Comparison of ENCODE assay signal across 10 mouse cellular contexts in the genomic region with DNA sequence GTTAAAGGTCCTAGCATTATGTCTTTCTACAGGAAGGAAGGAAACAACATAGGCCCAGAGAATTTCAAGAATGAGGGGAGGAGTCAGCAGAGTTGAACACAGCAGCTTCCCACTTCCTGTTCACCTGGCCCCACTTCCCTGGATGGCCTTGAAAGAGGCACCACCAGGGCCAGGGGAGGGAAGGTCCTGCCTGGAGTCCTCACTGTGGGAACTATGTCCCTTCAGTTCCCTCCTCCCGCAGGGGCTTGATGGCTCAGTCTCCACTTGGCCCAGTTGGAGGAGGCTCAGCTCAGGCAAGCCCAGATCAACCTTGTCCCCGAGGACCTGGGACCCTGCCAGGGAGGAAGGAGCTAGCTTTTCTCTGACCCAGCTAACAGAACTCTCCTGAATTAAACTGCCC.
DNase-seq lines count a peak whose midpoint lies in the region; ATAC-seq and TF ChIP-seq lines count a peak whose summit lies in the region.
"Had no signal": no experiment of that assay in that cellular context is flagged by ENCODE, and none has a peak within 500 bp of the region (broad histone marks: within the 10 kb centered on the region; RNA-seq: fewer than 3 reads in every experiment).

No protein-coding gene starts in this region.

- H3K27ac ChIP-seq in intestine, embryonic 15.5 days = 0 out of 2 replicates have a peak overlapping the region, but pooled peaks have one; percentile 32
- H3K27ac ChIP-seq in intestine, postnatal 0 days (ENCODE audit: low read depth, low read length) = no peak overlapping the region; the same call in 1 of the 2 replicates
- H3K27ac ChIP-seq in liver, embryonic 12.5 days = no peak overlapping the region

- H3K9ac ChIP-seq in intestine, embryonic 15.5 days = no peak overlapping the region
- no peak overlapping the region for H3K9ac ChIP-seq in intestine, postnatal 0 days (ENCODE audit: low read depth, low read length)
- H3K9ac ChIP-seq in liver, embryonic 12.5 days = no peak overlapping the region; the same call in 1 of the 2 replicates

- WGBS in intestine, embryonic 15.5 days = 63% methylated on average over 2 of the region's 2 CpGs
- 57% methylated on average over 2 of the region's 2 CpGs for WGBS in intestine, postnatal 0 days
- 29% methylated on average over 2 of the region's 2 CpGs for WGBS in liver, embryonic 12.5 days (ENCODE audit: insufficient replicate concordance)

- peak; percentile 50; the same call in 1 of the 2 replicates for ATAC-seq in intestine, embryonic 15.5 days
- no peak for ATAC-seq in intestine, postnatal 0 days
- ATAC-seq in megakaryocyte progenitor cell, adult 5-6 weeks (replicated peaks; ENCODE audit: poor library complexity) = peak; percentile 18; the same call in 1 of the 2 replicates
- ATAC-seq in liver, embryonic 12.5 days = no peak

- H3K4me2 ChIP-seq in intestine, embryonic 15.5 days (replicated peaks) = no peak overlapping the region
- no peak overlapping the region for H3K4me2 ChIP-seq in intestine, postnatal 0 days (replicated peaks; ENCODE audit: low read depth)
- H3K4me2 ChIP-seq in liver, embryonic 12.5 days = no peak overlapping the region

- TF ChIP-seq CTCF in intestine, postnatal 0 days (IDR thresholded peaks at IDR 0.05; ENCODE audit: low read depth) = no peak

- H3K4me1 ChIP-seq in intestine, embryonic 15.5 days (replicated peaks) = peaks cover 24% of the 10 kb centered on the region
- 0 out of 2 replicates have a peak, but pooled peaks cover 11% of the 10 kb centered on the region for H3K4me1 ChIP-seq in intestine, postnatal 0 days (replicated peaks; ENCODE audit: control insufficient read depth, insufficient read depth, low read length)
- no peaks in the 10 kb centered on the region for H3K4me1 ChIP-seq in liver, embryonic 12.5 days

- H3K27me3 ChIP-seq in intestine, embryonic 15.5 days (replicated peaks) = no peaks in the 10 kb centered on the region; the same call in 1 of the 2 replicates
- no peaks in the 10 kb centered on the region for H3K27me3 ChIP-seq in intestine, postnatal 0 days (replicated peaks; ENCODE audit: control insufficient read depth, insufficient read depth, low read length)
- peaks cover 18% of the 10 kb centered on the region; the same call in 1 of the 2 replicates for H3K27me3 ChIP-seq in liver, embryonic 12.5 days (replicated peaks)

- no peaks in the 10 kb centered on the region for H3K36me3 ChIP-seq in intestine, embryonic 15.5 days
- H3K36me3 ChIP-seq in intestine, postnatal 0 days (ENCODE audit: control insufficient read depth, insufficient read depth) = no peaks in the 10 kb centered on the region
- no peaks in the 10 kb centered on the region for H3K36me3 ChIP-seq in liver, embryonic 12.5 days

- DNase-seq in thymus, postnatal 0 days (ENCODE audit: low spot score) = peak; percentile 20
- no peak for DNase-seq in thymus, adult 18-20 months
- peak; percentile 50 to 74 for DNase-seq in heart, adult 9 months (ENCODE audit: low spot score in 2 of 2)
- DNase-seq in spleen, postnatal 10 days (ENCODE audit: low spot score in 2 of 2) = no peak
- DNase-seq: cerebellum, adult 9-10 months; retina, postnatal 1 day had no signal

- H3K4me3 ChIP-seq in intestine, embryonic 15.5 days (replicated peaks) = no peak overlapping the region
- no peak overlapping the region for H3K4me3 ChIP-seq in intestine, postnatal 0 days (ENCODE audit: low read depth, low read length)
- no peak overlapping the region for H3K4me3 ChIP-seq in liver, embryonic 12.5 days

- H3K9me3 ChIP-seq in intestine, embryonic 15.5 days = no peaks in the 10 kb centered on the region
- no peaks in the 10 kb centered on the region for H3K9me3 ChIP-seq in intestine, postnatal 0 days (ENCODE audit: control insufficient read depth)
- H3K9me3 ChIP-seq in liver, embryonic 12.5 days (replicated peaks) = no peaks in the 10 kb centered on the region

Comparison
In these comparisons a context has a peak if more than half of its experiments do, and no peak if none do; other contexts are left out.
1. ATAC-seq: peak in intestine, embryonic 15.5 days (single experiment) and megakaryocyte progenitor cell, adult 5-6 weeks (single experiment); none in intestine, postnatal 0 days (single experiment) and liver, embryonic 12.5 days (single experiment).
2. DNase-seq: peak in thymus, postnatal 0 days (single experiment) and heart, adult 9 months (2 of 2); none in thymus, adult 18-20 months (0 of 2) and spleen, postnatal 10 days (0 of 2).